Mouse (Mus musculus): ENCODE measurements around the gene Vac14.

Vac14 gene

GRCm38 (mm10) chr8:110749500-110750170 is 131.2 kb downstream of the Vac14 start:
- DNase-seq (ENCODE audit: low spot score in 2 of 2), result peak in 1 of 2 experiments; percentile 70

GRCm38 (mm10) chr8:110750269-110750668 is 131.9 kb downstream of the Vac14 start:
- DNase-seq (ENCODE audit: low spot score in 2 of 2), result no peak

- DNase-seq (ENCODE audit: low spot score in 2 of 2), result no peak
Measured at GRCm38 (mm10) chr8:110751490-110751889, 133.1 kb downstream of the Vac14 start.

- DNase-seq (ENCODE audit: low spot score in 2 of 2), result no peak
Measured at GRCm38 (mm10) chr8:110754713-110755112, 136.3 kb downstream of the Vac14 start.

GRCm38 (mm10) chr8:110755511-110756170 is 137.3 kb downstream of the Vac14 start:
- DNase-seq (ENCODE audit: low spot score in 2 of 2), result no peak

GRCm38 (mm10) chr8:110756196-110756595 is 137.8 kb downstream of the Vac14 start:
- no peak for DNase-seq (ENCODE audit: low spot score in 2 of 2)

- no peak for DNase-seq (ENCODE audit: low spot score in 2 of 2)
Measured at GRCm38 (mm10) chr8:110760280-110760940, 142.0 kb downstream of the Vac14 start.

- DNase-seq (ENCODE audit: low spot score in 2 of 2), result no peak
Measured at GRCm38 (mm10) chr8:110761185-110761584, 142.8 kb downstream of the Vac14 start.

- DNase-seq (ENCODE audit: low spot score in 2 of 2), result no peak
Measured at GRCm38 (mm10) chr8:110761988-110762387, 143.6 kb downstream of the Vac14 start.

- no peak for DNase-seq (ENCODE audit: low spot score in 2 of 2)
Measured at GRCm38 (mm10) chr8:110764671-110765070, 146.3 kb downstream of the Vac14 start.

GRCm38 (mm10) chr8:110767261-110767660 is 148.9 kb downstream of the Vac14 start:
- DNase-seq (ENCODE audit: low spot score in 2 of 2), result no peak

Data from cerebellum, postnatal 4 days (tissue).